Mouse (Mus musculus) heart, postnatal 0 days (tissue): Measurements from ENCODE around the gene Cyp2j6.

Experiments
- CTCF ChIP-seq: IDR thresholded peaks from 2 replicates; pipeline ENCODE4 v1.5.1; 2016; ENCODE audit warnings: antibody characterized with exemption, control low read depth, low read depth
- EP300 ChIP-seq: IDR thresholded peaks from 2 replicates; pipeline ENCODE4 v1.6.1; 2016; ENCODE audit warnings: antibody characterized with exemption, low read depth

DNA sequence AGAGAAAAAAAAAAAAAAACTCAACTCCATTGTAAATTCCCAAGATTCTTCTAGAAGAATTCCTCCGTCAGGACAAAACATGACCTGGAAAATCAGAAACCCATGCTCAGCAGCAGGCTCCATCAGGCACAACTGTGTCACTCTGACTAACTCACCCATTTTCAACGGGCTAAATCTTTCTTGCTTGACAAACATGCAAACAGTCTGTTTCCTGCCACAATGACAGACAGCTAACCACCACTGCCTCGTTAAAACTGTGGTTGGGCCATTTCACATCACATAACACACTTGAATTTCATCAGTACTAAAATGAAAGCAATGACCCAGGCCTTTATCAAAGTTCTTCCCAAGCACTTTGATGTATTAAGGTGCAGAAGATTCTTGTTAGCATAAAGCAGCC, 16.0 kb upstream of the Cyp2j6 start:
- no peak for TF ChIP-seq CTCF
- no peak for TF ChIP-seq EP300
